Mouse (Mus musculus): ENCODE results near the gene Exoc3l. TPM values are rescaled to one million over a fixed set of nuclear protein-coding genes. Genes with fewer than 3 reads are reported as not detected.

Exoc3l gene
- polyA plus RNA-seq, 1 experiment = 0.95 TPM

GRCm38 (mm10) chr8:105305211-105306145 lies 9.6 kb upstream of the Exoc3l start, which contains the start of gene Elmo3:
TSS of gene Elmo3 (plus strand) at chr8:105305601.
- Histone ChIP-seq H3K4me1 (ENCODE audit: control insufficient read depth, insufficient read depth, low read length) (peaks cover 40% of the 10 kb centered on the region), H3K4me3 (ENCODE audit: insufficient read depth, low read length) (no peak within 1 kb of the TSS), H3K27ac (ENCODE audit: insufficient read depth, low read depth, low read length) (peak within 1 kb of the TSS; percentile 71)
- no peak for TF ChIP-seq POLR2A (IDR thresholded peaks at IDR 0.05; ENCODE audit: borderline replicate concordance, low read depth, low read length)
- no peak for TF ChIP-seq CTCF (IDR thresholded peaks at IDR 0.05; ENCODE audit: low read depth, low read length)

DNA sequence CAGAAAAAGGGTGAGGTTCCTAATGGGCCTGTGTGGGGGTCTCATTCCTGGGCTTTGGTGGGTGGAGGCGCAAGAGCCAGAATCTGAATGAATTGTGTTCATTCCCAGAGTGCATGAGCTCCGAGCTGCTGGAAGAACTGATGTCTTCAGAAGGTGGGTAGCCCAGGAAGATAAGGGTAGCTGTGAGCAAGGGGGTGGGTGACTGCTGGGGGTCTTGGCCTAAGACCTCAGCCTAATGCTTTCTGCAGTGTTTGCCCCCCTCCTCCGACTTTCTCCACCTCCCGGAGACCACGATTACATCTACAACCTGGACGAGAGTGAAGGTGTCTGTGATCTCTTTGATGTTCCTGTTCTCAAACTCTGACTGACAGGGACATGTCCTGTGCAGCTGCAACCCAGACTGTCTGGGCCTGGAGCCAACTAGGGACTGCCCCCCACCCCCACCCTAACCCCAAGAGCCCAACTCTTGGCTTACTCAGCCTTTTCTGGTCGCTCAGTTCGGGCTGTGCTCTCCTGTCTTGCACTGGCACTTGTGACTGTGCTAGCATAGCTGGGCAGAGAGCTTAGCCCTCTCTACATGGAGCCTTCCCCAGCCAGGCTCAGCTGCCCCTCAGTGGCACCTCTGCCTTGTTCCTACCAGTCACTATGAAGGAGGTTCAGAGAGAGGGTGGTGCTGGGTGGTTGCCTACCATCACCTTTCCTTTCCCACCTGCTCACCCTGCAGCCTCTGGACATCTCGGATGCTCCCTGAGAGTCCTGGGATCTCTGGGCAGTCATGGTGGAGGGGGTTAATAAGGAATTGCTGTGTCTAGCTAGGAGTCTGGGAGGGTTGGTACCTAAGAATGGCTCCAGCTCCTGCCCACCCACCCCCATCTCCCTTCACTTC lies 8.7 kb upstream of the Exoc3l start:
- Histone ChIP-seq H3K4me1 (ENCODE audit: control insufficient read depth, insufficient read depth, low read length) (peaks cover 42% of the 10 kb centered on the region), H3K27ac (ENCODE audit: insufficient read depth, low read depth, low read length) (peak overlapping the region; percentile 71), H3K4me3 (ENCODE audit: insufficient read depth, low read length) (no peak overlapping the region)
- no peak for TF ChIP-seq CTCF (IDR thresholded peaks at IDR 0.05; ENCODE audit: low read depth, low read length)
- TF ChIP-seq POLR2A (IDR thresholded peaks at IDR 0.05; ENCODE audit: borderline replicate concordance, low read depth, low read length) = no peak

DNA sequence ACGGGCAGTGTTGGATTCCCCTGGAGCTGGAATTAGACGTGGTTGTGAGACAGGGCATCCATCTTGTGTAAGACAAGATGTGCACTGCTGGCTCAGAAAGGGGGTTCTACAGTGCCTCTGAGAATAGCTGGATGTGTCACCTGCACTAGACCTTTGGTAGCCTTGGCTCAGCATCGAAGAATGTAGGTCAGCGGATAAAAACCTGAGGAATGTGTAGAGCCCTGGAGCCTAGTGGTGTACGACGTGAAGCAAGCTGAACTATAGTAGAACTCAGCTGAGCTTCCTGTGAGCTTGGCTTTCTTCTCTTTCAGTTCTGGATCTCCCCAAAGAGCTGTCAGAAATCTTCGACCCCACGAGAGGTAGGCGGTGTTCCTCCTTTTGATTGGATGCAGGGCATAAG lies 8.0 kb upstream of the Exoc3l start:
- TF ChIP-seq CTCF (IDR thresholded peaks at IDR 0.05; ENCODE audit: low read depth, low read length) (no peak), POLR2A (IDR thresholded peaks at IDR 0.05; ENCODE audit: borderline replicate concordance, low read depth, low read length) (no peak)
- Histone ChIP-seq H3K4me3 (ENCODE audit: insufficient read depth, low read length) (no peak overlapping the region), H3K27ac (ENCODE audit: insufficient read depth, low read depth, low read length) (peak overlapping the region; percentile 16), H3K4me1 (ENCODE audit: control insufficient read depth, insufficient read depth, low read length) (peaks cover 44% of the 10 kb centered on the region)

DNA sequence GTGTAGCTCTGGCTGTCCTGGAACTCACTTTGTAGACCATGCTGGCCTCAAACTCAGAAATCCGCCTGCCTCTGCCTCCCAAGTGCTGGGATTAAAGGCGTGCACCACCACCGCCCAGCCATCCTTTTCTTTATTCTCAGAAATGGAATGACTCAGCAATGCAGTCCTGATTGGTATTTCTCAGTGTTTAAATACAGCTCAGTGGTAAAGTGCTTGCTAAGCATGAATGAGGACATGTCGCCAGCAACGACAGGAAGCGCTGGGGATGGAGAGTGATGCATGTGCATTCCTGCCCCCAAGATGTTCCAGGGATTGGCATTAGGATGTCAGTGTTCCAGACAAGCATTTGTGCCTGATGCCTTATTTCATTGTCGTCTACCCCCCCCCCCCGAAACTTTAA lies 7.5 kb upstream of the Exoc3l start:
- H3K27ac ChIP-seq (ENCODE audit: insufficient read depth, low read depth, low read length) = peak overlapping the region; percentile 67
- TF ChIP-seq POLR2A (IDR thresholded peaks at IDR 0.05; ENCODE audit: borderline replicate concordance, low read depth, low read length) (no peak), CTCF (IDR thresholded peaks at IDR 0.05; ENCODE audit: low read depth, low read length) (no peak)
- H3K4me1 ChIP-seq (ENCODE audit: control insufficient read depth, insufficient read depth, low read length) = peaks cover 47% of the 10 kb centered on the region
- no peak overlapping the region for H3K4me3 ChIP-seq (ENCODE audit: insufficient read depth, low read length)

- TF ChIP-seq CTCF (IDR thresholded peaks at IDR 0.05; ENCODE audit: low read depth, low read length) (no peak), POLR2A (IDR thresholded peaks at IDR 0.05; ENCODE audit: borderline replicate concordance, low read depth, low read length) (no peak)
- Histone ChIP-seq H3K4me1 (ENCODE audit: control insufficient read depth, insufficient read depth, low read length) (peaks cover 51% of the 10 kb centered on the region), H3K27ac (ENCODE audit: insufficient read depth, low read depth, low read length) (no peak overlapping the region), H3K4me3 (ENCODE audit: insufficient read depth, low read length) (no peak overlapping the region)
Measured at GRCm38 (mm10) chr8:105299962-105300361, 4.1 kb upstream of the Exoc3l start.

- no peak overlapping the region for H3K27ac ChIP-seq (ENCODE audit: insufficient read depth, low read depth, low read length)
- peak overlapping the region; percentile 92 for H3K4me3 ChIP-seq (ENCODE audit: insufficient read depth, low read length)
- peaks cover 39% of the 10 kb centered on the region for H3K4me1 ChIP-seq (ENCODE audit: control insufficient read depth, insufficient read depth, low read length)
- TF ChIP-seq POLR2A (IDR thresholded peaks at IDR 0.05; ENCODE audit: borderline replicate concordance, low read depth, low read length) (no peak), CTCF (IDR thresholded peaks at IDR 0.05; ENCODE audit: low read depth, low read length) (no peak)
Measured at GRCm38 (mm10) chr8:105298351-105299252, 2.7 kb upstream of the Exoc3l start.

DNA sequence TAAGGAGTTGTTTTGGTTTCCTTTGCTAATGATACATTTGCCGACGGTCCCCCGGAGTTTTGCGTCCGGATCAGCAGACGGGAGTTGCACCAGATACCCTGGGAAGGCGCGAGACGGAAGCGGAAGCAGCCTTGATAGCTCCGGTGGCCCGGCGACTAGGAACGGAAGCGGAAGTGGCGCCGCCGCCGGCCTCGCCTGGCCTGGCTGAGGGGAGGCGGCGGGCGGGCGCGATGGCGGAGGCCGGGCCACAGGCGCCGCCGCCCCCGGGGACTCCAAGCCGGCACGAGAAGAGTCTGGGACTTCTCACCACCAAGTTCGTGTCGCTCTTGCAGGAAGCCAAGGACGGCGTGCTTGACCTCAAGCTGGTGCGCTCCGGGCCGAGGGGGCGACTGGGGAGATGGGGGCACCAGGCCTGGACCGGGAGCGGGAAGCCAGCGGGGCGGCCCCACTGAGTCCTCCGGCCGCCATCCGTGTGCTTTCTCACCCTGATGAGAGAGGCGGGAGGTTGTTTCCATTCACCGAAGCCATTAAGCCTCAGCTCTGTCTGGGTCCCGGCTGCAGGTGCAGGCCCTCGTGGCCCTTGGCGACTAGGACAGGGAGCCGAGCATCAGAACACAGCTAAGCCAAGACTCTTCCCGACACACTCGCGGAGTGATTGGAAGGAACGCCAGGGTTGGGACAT lies 1.8 kb upstream of the Exoc3l start, which contains the start of gene E2f4:
Gene E2f4, plus strand, starts transcription at position 153 of the 682 bp plus-strand sequence.
- no peak for TF ChIP-seq CTCF (IDR thresholded peaks at IDR 0.05; ENCODE audit: low read depth, low read length)
- TF ChIP-seq POLR2A (IDR thresholded peaks at IDR 0.05; ENCODE audit: borderline replicate concordance, low read depth, low read length) = no peak
- peak within 1 kb of the TSS; percentile 44 for H3K27ac ChIP-seq (ENCODE audit: insufficient read depth, low read depth, low read length)
- peaks cover 32% of the 10 kb centered on the region for H3K4me1 ChIP-seq (ENCODE audit: control insufficient read depth, insufficient read depth, low read length)
- peak within 1 kb of the TSS; percentile 92 for H3K4me3 ChIP-seq (ENCODE audit: insufficient read depth, low read length)

DNA sequence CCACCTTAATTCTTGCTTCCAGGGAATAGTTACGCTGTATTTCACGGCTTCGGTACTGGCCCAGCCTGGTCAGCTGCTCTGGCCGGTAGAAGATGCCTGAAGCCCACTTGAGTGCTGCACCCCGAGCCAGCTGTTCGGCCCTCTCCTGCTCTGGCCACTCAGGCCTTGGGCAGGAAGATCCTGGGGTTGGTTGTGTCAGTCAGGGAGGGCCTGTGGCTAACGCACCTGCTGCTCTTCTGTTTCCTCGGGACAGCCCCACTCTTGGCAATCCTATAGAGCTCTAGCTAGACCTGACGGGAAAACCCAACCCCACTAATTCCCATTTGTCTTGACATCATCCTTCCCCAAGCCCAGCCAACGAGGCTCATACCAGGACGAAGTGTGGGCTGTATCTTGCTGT lies 645 bp downstream of the Exoc3l start:
- Histone ChIP-seq H3K27ac (ENCODE audit: insufficient read depth, low read depth, low read length) (no peak overlapping the region), H3K4me3 (ENCODE audit: insufficient read depth, low read length) (no peak overlapping the region), H3K4me1 (ENCODE audit: control insufficient read depth, insufficient read depth, low read length) (peaks cover 19% of the 10 kb centered on the region)
- TF ChIP-seq CTCF (IDR thresholded peaks at IDR 0.05; ENCODE audit: low read depth, low read length) (no peak), POLR2A (IDR thresholded peaks at IDR 0.05; ENCODE audit: borderline replicate concordance, low read depth, low read length) (no peak)
